Mouse (Mus musculus) kidney, adult 2 months (tissue): ENCODE results near the gene Rsph3a.

Experiments
- CTCF ChIP-seq: fragments of 200-500 bp; conservative IDR thresholded peaks from 2 replicates; pipeline ENCODE4 v1.5.1; 2011; ENCODE audit warnings: low read depth, mild to moderate bottlenecking, control low read depth, low read length, moderate library complexity, mixed read lengths; ENCODE audit not compliant: insufficient read depth, insufficient read length
- POLR2A ChIP-seq: fragments of 200-500 bp; IDR thresholded peaks from one replicate; pipeline ENCODE4 v1.6.1; 2011; ENCODE audit warnings: low read depth, low read length, control low read depth

GRCm38 (mm10) chr17:7919209-7919608 is 26.2 kb upstream of the Rsph3a start:
- TF ChIP-seq CTCF (no peak), POLR2A (no peak)
